In the genomic region with DNA sequence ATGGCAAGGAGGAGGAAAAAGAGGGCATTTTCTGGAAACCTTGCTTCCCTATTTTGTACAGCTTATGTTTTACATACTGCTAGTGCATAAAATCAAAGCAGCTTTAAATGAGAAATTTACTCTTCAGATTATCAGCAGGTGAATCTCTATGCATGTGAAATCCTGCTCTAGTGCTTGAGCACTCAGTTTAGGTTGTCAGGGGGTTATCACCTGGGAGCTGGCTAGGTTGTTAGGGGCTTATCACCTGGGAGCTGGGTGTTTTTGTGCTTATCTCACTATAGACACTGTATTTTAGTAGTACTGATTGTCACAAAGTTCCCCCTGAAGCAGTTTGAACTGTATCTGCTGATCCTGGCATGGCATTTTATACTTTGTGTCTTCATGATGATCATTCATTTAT, we compare ENCODE assay signal across 27 mouse cellular contexts.
"Had no signal": no experiment of that assay in that cellular context is flagged by ENCODE, and none has a peak within 500 bp of the region (broad histone marks: within the 10 kb centered on the region; RNA-seq: fewer than 3 reads in every experiment).

No protein-coding gene starts in this region.

- DNase-seq: left cerebral cortex, postnatal 4 days; liver; liver, embryonic 13.5 days; liver, postnatal 0 days; lung, adult 18-20 months; lung, adult 2 months; lung, embryonic 14.5 days; lung, postnatal 10 days; lung, postnatal 14 days; lung, postnatal 36 days; lung, postnatal 4 days; midbrain, embryonic 14.5 days had no signal

- H3K4me3 ChIP-seq: limb, embryonic 10.5 days; limb, embryonic 12.5 days; limb, embryonic 13.5 days; limb, embryonic 15.5 days; liver, embryonic 12.5 days; liver, embryonic 13.5 days; liver, embryonic 15.5 days; lung, embryonic 15.5 days; megakaryocyte, embryonic 14.5 days; midbrain, embryonic 10.5 days; midbrain, embryonic 12.5 days; midbrain, embryonic 13.5 days; midbrain, embryonic 15.5 days; myocyte had no signal

- H3K9ac ChIP-seq: limb, embryonic 12.5 days; limb, embryonic 13.5 days; limb, embryonic 15.5 days; liver, embryonic 12.5 days; liver, embryonic 13.5 days; liver, embryonic 14.5 days; liver, embryonic 15.5 days; liver, postnatal 0 days; lung, embryonic 14.5 days; lung, embryonic 15.5 days; midbrain, embryonic 12.5 days; midbrain, embryonic 13.5 days; midbrain, embryonic 15.5 days had no signal

- H3K27ac ChIP-seq: limb, embryonic 10.5 days; limb, embryonic 12.5 days; limb, embryonic 13.5 days; limb, embryonic 15.5 days; liver, embryonic 12.5 days; liver, embryonic 13.5 days; liver, embryonic 14.5 days; liver, embryonic 15.5 days; lung, embryonic 15.5 days; macrophage; midbrain, embryonic 10.5 days; midbrain, embryonic 12.5 days; midbrain, embryonic 13.5 days; midbrain, embryonic 15.5 days had no signal

- H3K36me3 ChIP-seq: limb, embryonic 10.5 days; limb, embryonic 12.5 days; limb, embryonic 13.5 days; limb, embryonic 15.5 days; liver, embryonic 12.5 days; liver, embryonic 13.5 days; liver, embryonic 15.5 days; lung, embryonic 15.5 days; midbrain, embryonic 10.5 days; midbrain, embryonic 12.5 days; midbrain, embryonic 13.5 days; midbrain, embryonic 15.5 days had no signal

- H3K9me3 ChIP-seq: limb, embryonic 10.5 days; limb, embryonic 12.5 days; limb, embryonic 13.5 days; limb, embryonic 15.5 days; liver, embryonic 12.5 days; liver, embryonic 13.5 days; liver, embryonic 15.5 days; lung, embryonic 15.5 days; megakaryocyte, embryonic 14.5 days; midbrain, embryonic 10.5 days; midbrain, embryonic 12.5 days; midbrain, embryonic 13.5 days; midbrain, embryonic 15.5 days had no signal

- H3K27me3 ChIP-seq: limb, embryonic 12.5 days; limb, embryonic 13.5 days; limb, embryonic 15.5 days; liver, embryonic 12.5 days; liver, embryonic 13.5 days; liver, embryonic 15.5 days; lung, embryonic 15.5 days; megakaryocyte, embryonic 14.5 days; midbrain, embryonic 12.5 days; midbrain, embryonic 13.5 days; midbrain, embryonic 15.5 days had no signal

- H3K4me1 ChIP-seq: limb, embryonic 10.5 days; limb, embryonic 12.5 days; limb, embryonic 13.5 days; limb, embryonic 15.5 days; liver, embryonic 12.5 days; liver, embryonic 13.5 days; liver, embryonic 15.5 days; lung, embryonic 15.5 days; megakaryocyte, embryonic 14.5 days; midbrain, embryonic 10.5 days; midbrain, embryonic 12.5 days; midbrain, embryonic 13.5 days; midbrain, embryonic 15.5 days had no signal
